Mouse (Mus musculus): Measurements from ENCODE around the gene Dclre1a.
"Not testable (repeated sequence)": the region's sequence is repeated elsewhere in the genome, so short reads cannot be mapped to it uniquely, and the experiment has no call there.

- not testable (repeated sequence) for TF ChIP-seq CTCF (IDR thresholded peaks at IDR 0.05; ENCODE audit: low read depth, low read length); POLR2A (IDR thresholded peaks at IDR 0.05; ENCODE audit: extremely low read depth, insufficient read depth, low read length)
Observed at GRCm38 (mm10) chr19:56503525-56503924, 44.5 kb downstream of the Dclre1a start.
